Mouse (Mus musculus) forebrain, embryonic 16.5 days (tissue): Measurements from ENCODE around the gene Stim1. TPM values are rescaled to one million over a fixed set of nuclear protein-coding genes. Genes with fewer than 3 reads are reported as not detected.
"Not testable (repeated sequence)": the region's sequence is repeated elsewhere in the genome, so short reads cannot be mapped to it uniquely, and the experiment has no call there.

Source experiments
- ATAC-seq: fragments of 200-750 bp; cut with Nextera tagmentation; 2 replicates; pipeline ENCODE4 v1.8.0; 2017; ENCODE audit warnings: mild to moderate bottlenecking, moderate library complexity
- H3K27ac ChIP-seq: fragments of 300-500 bp; sonication (generic); 2 replicates; pipeline ENCODE4 v1.5.1; 2014; ENCODE audit warnings: low read length, control low read depth
- H3K27me3 ChIP-seq: fragments of 300-500 bp; sonication (generic); replicated peaks from 2 replicates; pipeline ENCODE4 v1.6.1; 2014; ENCODE audit warnings: low read length; ENCODE audit not compliant: control insufficient read depth, insufficient read depth
- H3K36me3 ChIP-seq: fragments of 300-500 bp; sonication (generic); 2 replicates; pipeline ENCODE4 v1.6.1; 2014; ENCODE audit not compliant: control insufficient read depth, insufficient read depth
- H3K4me1 ChIP-seq: fragments of 300-500 bp; sonication (generic); replicated peaks from 2 replicates; pipeline ENCODE4 v1.6.1; 2014; ENCODE audit warnings: low read length; ENCODE audit not compliant: control insufficient read depth, insufficient read depth
- H3K4me2 ChIP-seq: fragments of 300-500 bp; sonication (generic); 2 replicates; pipeline ENCODE4 v1.6.1; 2014; ENCODE audit warnings: mild to moderate bottlenecking, low read length, control low read depth
- H3K4me3 ChIP-seq: fragments of 300-500 bp; sonication (generic); replicated peaks from 2 replicates; pipeline ENCODE4 v1.5.1; 2014; ENCODE audit warnings: mild to moderate bottlenecking, low read length, control low read depth
- H3K9ac ChIP-seq: fragments of 300-500 bp; sonication (generic); replicated peaks from 2 replicates; pipeline ENCODE4 v1.6.1; 2014; ENCODE audit warnings: low read depth, low read length, control low read depth
- H3K9me3 ChIP-seq: fragments of 300-500 bp; sonication (generic); 2 replicates; pipeline ENCODE4 v1.6.1; 2016; ENCODE audit warnings: low read length; ENCODE audit not compliant: control insufficient read depth
- WGBS: fragments of 180-500 bp; shearing (Covaris S2); extraction: QIAGEN DNeasy Blood & Tissue Kit; methylation state at CpG from one replicate; pipeline ENCODE4 v1.1.7; 2014; 5-methylcytosine and 5-hydroxymethylcytosine counted together
- polyA plus RNA-seq: library from polyadenylated mRNA; unstranded; fragments of >200 nt; fragmentation: Nextera tagmentation; extraction: Ambion mirVana; gene quantifications from 2 replicates; pipeline ENCODE4 v1.2.1, GENCODE M21; 2015

Gene Stim1
- polyA plus RNA-seq, 1 experiment from 2014 or later, result 12.1 TPM

GRCm38 (mm10) chr7:102258189-102258588 lies 9.4 kb upstream of the Stim1 start:
- no peak overlapping the region for H3K4me3 ChIP-seq
- no peaks in the 10 kb centered on the region for H3K9me3 ChIP-seq
- H3K4me1 ChIP-seq, result no peaks in the 10 kb centered on the region
- 16% methylated on average over 4 of the region's 4 CpGs for WGBS
- no peak overlapping the region for H3K9ac ChIP-seq
- no peaks in the 10 kb centered on the region for H3K36me3 ChIP-seq
- no peaks in the 10 kb centered on the region for H3K27me3 ChIP-seq
- peak; percentile 76 for ATAC-seq
- no peak overlapping the region for H3K4me2 ChIP-seq
- no peak overlapping the region for H3K27ac ChIP-seq

GRCm38 (mm10) chr7:102258753-102259152 lies 8.9 kb upstream of the Stim1 start:
- no peaks in the 10 kb centered on the region for H3K36me3 ChIP-seq
- ATAC-seq, result no peak
- no peak overlapping the region for H3K9ac ChIP-seq
- H3K4me1 ChIP-seq, result no peaks in the 10 kb centered on the region
- no peak overlapping the region for H3K27ac ChIP-seq
- 65% methylated on average over 3 of the region's 3 CpGs for WGBS
- H3K9me3 ChIP-seq, result no peaks in the 10 kb centered on the region
- no peak overlapping the region for H3K4me2 ChIP-seq
- H3K4me3 ChIP-seq, result no peak overlapping the region
- H3K27me3 ChIP-seq, result no peaks in the 10 kb centered on the region

- no peak overlapping the region for H3K27ac ChIP-seq
- H3K9me3 ChIP-seq, result no peaks in the 10 kb centered on the region
- H3K9ac ChIP-seq, result no peak overlapping the region
- H3K4me2 ChIP-seq, result no peak overlapping the region
- H3K4me3 ChIP-seq, result no peak overlapping the region
- no peaks in the 10 kb centered on the region for H3K36me3 ChIP-seq
- no peak for ATAC-seq
- H3K27me3 ChIP-seq, result no peaks in the 10 kb centered on the region
- 84% methylated on average over 10 of the region's 10 CpGs for WGBS
- no peaks in the 10 kb centered on the region for H3K4me1 ChIP-seq
These were observed 7.7 kb upstream of the Stim1 start for GRCm38 (mm10) chr7:102259716-102260479.

- H3K27ac ChIP-seq, result no peak overlapping the region
- 89% methylated on average over 1 of the region's 1 CpGs for WGBS
- no peaks in the 10 kb centered on the region for H3K4me1 ChIP-seq
- H3K36me3 ChIP-seq, result no peaks in the 10 kb centered on the region
- ATAC-seq, result no peak
- H3K4me3 ChIP-seq, result no peak overlapping the region
- H3K9ac ChIP-seq, result no peak overlapping the region
- H3K9me3 ChIP-seq, result no peaks in the 10 kb centered on the region
- H3K4me2 ChIP-seq, result no peak overlapping the region
- no peaks in the 10 kb centered on the region for H3K27me3 ChIP-seq
These were observed 7.1 kb upstream of the Stim1 start for GRCm38 (mm10) chr7:102260518-102260917.

GRCm38 (mm10) chr7:102263020-102263419 lies 4.6 kb upstream of the Stim1 start:
- H3K27ac ChIP-seq, result no peak overlapping the region
- no peak for ATAC-seq
- H3K36me3 ChIP-seq, result no peaks in the 10 kb centered on the region
- no peak overlapping the region for H3K4me3 ChIP-seq
- no peak overlapping the region for H3K4me2 ChIP-seq
- 93% methylated on average over 2 of the region's 2 CpGs for WGBS
- no peaks in the 10 kb centered on the region for H3K9me3 ChIP-seq
- H3K27me3 ChIP-seq, result no peaks in the 10 kb centered on the region
- H3K4me1 ChIP-seq, result peaks cover under 1% of the 10 kb centered on the region; the same call in 1 of the 2 replicates
- no peak overlapping the region for H3K9ac ChIP-seq

- H3K27me3 ChIP-seq, H3K27ac ChIP-seq, H3K36me3 ChIP-seq, ATAC-seq, H3K4me2 ChIP-seq, H3K4me3 ChIP-seq, H3K9ac ChIP-seq, H3K9me3 ChIP-seq, H3K4me1 ChIP-seq: not testable (repeated sequence)
- 92% methylated on average over 10 of the region's 10 CpGs for WGBS
These were observed 1.6 kb upstream of the Stim1 start for GRCm38 (mm10) chr7:102266021-102266400.

- Histone ChIP-seq H3K4me1 (peaks cover 10% of the 10 kb centered on the region), H3K4me3 (no peak overlapping the region; the same call in 1 of the 2 replicates), H3K27me3 (no peaks in the 10 kb centered on the region), H3K4me2 (no peak overlapping the region), H3K36me3 (no peaks in the 10 kb centered on the region), H3K9ac (no peak overlapping the region), H3K27ac (no peak overlapping the region), H3K9me3 (no peaks in the 10 kb centered on the region)
- ATAC-seq, result peak; percentile 21
- 54% methylated on average over 14 of the region's 14 CpGs for WGBS
These were observed 1.1 kb upstream of the Stim1 start for GRCm38 (mm10) chr7:102266401-102267042.

GRCm38 (mm10) chr7:102267113-102267579 lies 460 bp upstream of the Stim1 start:
- H3K4me3 ChIP-seq, result peak overlapping the region; percentile 80
- H3K36me3 ChIP-seq, result no peaks in the 10 kb centered on the region
- H3K27ac ChIP-seq, result peak overlapping the region; percentile 48; the same call in 1 of the 2 replicates
- peak overlapping the region; percentile 99 for H3K4me2 ChIP-seq
- no peaks in the 10 kb centered on the region for H3K27me3 ChIP-seq
- 0% methylated on average over 31 of the region's 34 CpGs for WGBS
- peak; percentile 92 for ATAC-seq
- peak overlapping the region; percentile 79 for H3K9ac ChIP-seq
- H3K4me1 ChIP-seq, result peaks cover 10% of the 10 kb centered on the region
- no peaks in the 10 kb centered on the region for H3K9me3 ChIP-seq

- WGBS, result 6% methylated on average over 12 of the region's 12 CpGs
- H3K4me3 ChIP-seq, result peak overlapping the region; percentile 80
These were observed 766 bp downstream of the Stim1 start for GRCm38 (mm10) chr7:102268395-102268748.

More at GRCm38 (mm10) chr7:102268395-102268748, 766 bp downstream of the Stim1 start:
- H3K27ac ChIP-seq, result no peak overlapping the region
- no peak for ATAC-seq
- peaks cover 10% of the 10 kb centered on the region for H3K4me1 ChIP-seq
- no peaks in the 10 kb centered on the region for H3K9me3 ChIP-seq
- H3K9ac ChIP-seq, result peak overlapping the region; percentile 79
- H3K27me3 ChIP-seq, result no peaks in the 10 kb centered on the region
- H3K36me3 ChIP-seq, result no peaks in the 10 kb centered on the region
- peak overlapping the region; percentile 99 for H3K4me2 ChIP-seq
